Mouse (Mus musculus): Measurements from ENCODE around the gene Ncbp3. TPM values are rescaled to one million over a fixed set of nuclear protein-coding genes. Genes with fewer than 3 reads are reported as not detected.
"Not testable (repeated sequence)": the region's sequence is repeated elsewhere in the genome, so short reads cannot be mapped to it uniquely, and the experiment has no call there.

The Ncbp3 gene
- total RNA-seq, 1 experiment from 2014 or later: 14.4 TPM

DNA sequence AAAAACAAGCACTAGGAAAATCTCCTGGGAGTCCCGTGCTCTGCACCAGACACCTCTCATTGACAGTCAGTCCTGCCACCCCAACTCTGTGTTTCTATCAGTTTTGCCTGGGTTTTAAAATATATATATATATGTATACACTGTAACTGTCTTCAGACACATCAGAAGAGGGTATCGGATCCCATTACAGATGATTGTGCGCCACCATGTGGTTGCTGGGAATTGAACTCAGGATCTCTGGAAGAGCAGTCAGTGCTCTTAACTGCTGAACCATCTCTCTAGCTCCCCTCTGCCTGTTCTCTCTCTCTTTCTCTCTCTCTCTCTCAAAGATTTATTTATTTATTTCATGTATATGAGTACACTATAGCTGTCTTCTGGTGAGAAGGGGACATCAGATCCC, 59.8 kb downstream of the Ncbp3 start:
- ATAC-seq (replicated peaks in 1 of 2; ENCODE audit: insufficient read depth in 1 of 2, low FRiP score in 2 of 2, low TSS enrichment in 1 of 2, low read depth in 1 of 2, poor library complexity in 2 of 2, severe bottlenecking in 2 of 2): not testable (repeated sequence)

- peak; percentile 74 to 84 for ATAC-seq (replicated peaks in 1 of 2; ENCODE audit: insufficient read depth in 1 of 2, low FRiP score in 2 of 2, low TSS enrichment in 1 of 2, low read depth in 1 of 2, poor library complexity in 2 of 2, severe bottlenecking in 2 of 2)
These were observed 60.8 kb downstream of the Ncbp3 start for GRCm38 (mm10) chr11:73108195-73108897.

DNA sequence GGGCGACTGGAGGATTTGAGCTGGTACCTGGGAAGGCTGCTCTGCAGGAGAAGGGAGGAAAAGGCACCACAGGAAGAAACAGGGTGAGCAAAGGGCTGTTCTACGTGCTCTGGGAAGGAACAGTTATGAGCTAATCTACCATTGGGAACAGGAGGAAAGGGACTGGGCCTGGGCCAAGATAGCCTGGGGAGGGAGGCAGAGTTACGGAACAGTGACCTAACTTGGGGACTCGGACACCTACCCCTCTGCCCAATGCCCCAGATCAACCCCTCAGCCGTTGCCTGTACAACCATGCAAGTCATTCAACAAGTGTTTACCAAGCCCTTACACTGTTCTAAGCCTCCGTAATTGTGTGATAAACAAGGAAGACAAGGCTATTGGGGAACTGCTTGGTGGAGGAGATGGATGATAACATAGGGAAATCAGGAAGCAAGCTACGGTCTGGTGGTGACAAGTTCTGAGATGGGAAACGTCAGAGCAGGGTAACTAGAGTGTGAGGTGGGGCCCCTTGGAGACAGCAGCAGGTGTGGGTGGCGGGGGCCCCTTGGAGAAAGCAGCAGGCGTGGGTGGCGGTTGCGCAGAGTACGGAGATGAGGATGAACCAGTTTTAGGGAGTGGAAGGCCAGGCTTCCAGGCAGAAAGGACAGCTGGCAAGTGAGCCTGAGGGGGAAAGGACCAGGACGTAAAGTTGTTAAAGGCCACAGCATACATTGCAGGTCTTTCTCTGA, 61.5 kb downstream of the Ncbp3 start:
- ATAC-seq (replicated peaks in 1 of 2; ENCODE audit: insufficient read depth in 1 of 2, low FRiP score in 2 of 2, low TSS enrichment in 1 of 2, low read depth in 1 of 2, poor library complexity in 2 of 2, severe bottlenecking in 2 of 2): no peak

- ATAC-seq (replicated peaks in 1 of 2; ENCODE audit: insufficient read depth in 1 of 2, low FRiP score in 2 of 2, low TSS enrichment in 1 of 2, low read depth in 1 of 2, poor library complexity in 2 of 2, severe bottlenecking in 2 of 2): no peak
These were observed 62.4 kb downstream of the Ncbp3 start for GRCm38 (mm10) chr11:73109941-73110340.

DNA sequence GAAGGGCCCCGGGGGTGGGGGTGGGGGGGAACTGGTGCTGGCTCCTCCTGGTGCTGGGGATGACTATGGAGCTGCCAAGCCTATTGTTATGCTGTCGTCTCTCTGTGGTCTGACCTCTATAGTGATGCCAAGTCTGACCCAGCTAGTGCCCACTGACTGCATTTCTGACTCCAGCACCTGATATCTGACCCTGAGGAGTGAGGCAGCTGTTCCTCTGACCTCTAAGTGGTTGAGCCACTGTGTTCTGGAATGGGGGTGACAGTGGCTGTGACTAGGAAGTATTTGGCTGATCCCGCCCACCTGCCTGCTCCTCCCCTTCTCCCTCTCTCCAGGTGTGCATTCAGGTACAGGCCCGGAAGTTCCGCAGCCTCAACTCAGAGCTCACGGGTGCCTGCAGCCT, 63.8 kb downstream of the Ncbp3 start:
- ATAC-seq (replicated peaks in 1 of 2; ENCODE audit: insufficient read depth in 1 of 2, low FRiP score in 2 of 2, low TSS enrichment in 1 of 2, low read depth in 1 of 2, poor library complexity in 2 of 2, severe bottlenecking in 2 of 2): no peak

GRCm38 (mm10) chr11:73126495-73126894, 78.9 kb downstream of the Ncbp3 start:
- no peak for ATAC-seq (replicated peaks in 1 of 2; ENCODE audit: insufficient read depth in 1 of 2, low FRiP score in 2 of 2, low TSS enrichment in 1 of 2, low read depth in 1 of 2, poor library complexity in 2 of 2, severe bottlenecking in 2 of 2)

DNA sequence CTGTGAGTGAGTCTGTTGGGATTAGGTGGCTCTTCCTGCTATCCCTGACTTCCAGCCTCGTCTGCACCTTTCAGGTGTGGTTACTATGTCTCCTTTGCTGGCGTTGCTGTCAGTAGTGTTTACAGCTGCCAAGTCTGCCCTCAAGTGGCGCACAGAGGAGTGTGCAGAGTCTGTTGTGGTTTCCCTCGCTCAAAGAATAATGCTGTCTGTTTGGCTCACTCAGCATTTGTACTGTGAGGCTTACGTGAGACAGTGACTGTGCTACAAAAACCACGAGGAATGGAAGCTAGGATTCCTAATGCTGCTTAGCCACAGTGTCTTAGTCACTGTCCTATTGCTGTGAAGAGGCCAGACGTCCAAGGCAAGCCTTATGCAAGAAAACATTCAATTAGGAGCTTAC, 83.4 kb downstream of the Ncbp3 start:
- peak; percentile 68 to 78; a peak in 3 of 4 replicates for ATAC-seq (replicated peaks in 1 of 2; ENCODE audit: insufficient read depth in 1 of 2, low FRiP score in 2 of 2, low TSS enrichment in 1 of 2, low read depth in 1 of 2, poor library complexity in 2 of 2, severe bottlenecking in 2 of 2)

GRCm38 (mm10) chr11:73132999-73133398, 85.4 kb downstream of the Ncbp3 start:
- peak in 1 of 2 experiments; percentile 38; a peak in 1 of 4 replicates for ATAC-seq (replicated peaks in 1 of 2; ENCODE audit: insufficient read depth in 1 of 2, low FRiP score in 2 of 2, low TSS enrichment in 1 of 2, low read depth in 1 of 2, poor library complexity in 2 of 2, severe bottlenecking in 2 of 2)

DNA sequence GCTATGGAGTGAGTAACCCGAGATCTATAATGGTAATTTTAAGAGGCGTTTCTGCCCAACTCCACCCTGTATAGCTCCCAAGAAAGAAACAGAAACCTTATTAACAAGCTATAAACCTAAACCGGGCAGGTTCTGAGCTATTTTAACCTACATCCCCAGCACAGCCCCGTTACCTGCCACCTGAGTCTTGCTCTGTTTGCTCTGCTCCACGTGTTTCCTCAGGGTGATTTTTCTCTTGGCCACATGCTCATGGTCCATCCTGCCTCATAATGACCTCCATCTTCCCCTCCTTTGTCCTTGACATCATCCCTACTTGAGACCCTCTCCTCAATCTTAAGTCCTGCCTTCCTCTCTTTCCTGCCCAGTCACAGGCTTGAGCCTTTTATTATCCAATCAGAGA, 86.6 kb downstream of the Ncbp3 start:
- ATAC-seq (replicated peaks in 1 of 2; ENCODE audit: insufficient read depth in 1 of 2, low FRiP score in 2 of 2, low TSS enrichment in 1 of 2, low read depth in 1 of 2, poor library complexity in 2 of 2, severe bottlenecking in 2 of 2): no peak

DNA sequence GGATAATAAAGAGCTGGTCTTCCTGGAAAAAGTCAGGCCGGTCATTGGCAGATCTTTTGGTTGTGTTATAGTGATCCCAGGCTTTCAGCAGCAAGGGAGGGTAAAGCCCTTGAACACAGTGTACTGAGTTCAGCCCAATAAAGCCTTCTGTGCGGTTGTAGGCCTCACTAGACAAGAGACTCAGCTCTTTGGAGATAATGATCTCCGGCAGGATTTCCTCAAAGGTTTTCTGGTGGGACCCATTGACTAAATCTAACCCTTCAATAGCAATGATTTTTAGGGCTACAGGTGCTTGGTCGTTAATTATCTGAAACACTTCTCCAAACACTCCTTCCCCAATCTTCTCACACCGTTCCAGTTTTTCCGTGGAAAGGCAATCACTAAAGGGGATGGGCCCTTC, 89.0 kb downstream of the Ncbp3 start:
- ATAC-seq (replicated peaks in 1 of 2; ENCODE audit: insufficient read depth in 1 of 2, low FRiP score in 2 of 2, low TSS enrichment in 1 of 2, low read depth in 1 of 2, poor library complexity in 2 of 2, severe bottlenecking in 2 of 2): no peak

- ATAC-seq (replicated peaks in 1 of 2; ENCODE audit: insufficient read depth in 1 of 2, low FRiP score in 2 of 2, low TSS enrichment in 1 of 2, low read depth in 1 of 2, poor library complexity in 2 of 2, severe bottlenecking in 2 of 2): no peak; a peak in 1 of 4 replicates
These were observed 89.5 kb downstream of the Ncbp3 start for GRCm38 (mm10) chr11:73137116-73137515.

DNA sequence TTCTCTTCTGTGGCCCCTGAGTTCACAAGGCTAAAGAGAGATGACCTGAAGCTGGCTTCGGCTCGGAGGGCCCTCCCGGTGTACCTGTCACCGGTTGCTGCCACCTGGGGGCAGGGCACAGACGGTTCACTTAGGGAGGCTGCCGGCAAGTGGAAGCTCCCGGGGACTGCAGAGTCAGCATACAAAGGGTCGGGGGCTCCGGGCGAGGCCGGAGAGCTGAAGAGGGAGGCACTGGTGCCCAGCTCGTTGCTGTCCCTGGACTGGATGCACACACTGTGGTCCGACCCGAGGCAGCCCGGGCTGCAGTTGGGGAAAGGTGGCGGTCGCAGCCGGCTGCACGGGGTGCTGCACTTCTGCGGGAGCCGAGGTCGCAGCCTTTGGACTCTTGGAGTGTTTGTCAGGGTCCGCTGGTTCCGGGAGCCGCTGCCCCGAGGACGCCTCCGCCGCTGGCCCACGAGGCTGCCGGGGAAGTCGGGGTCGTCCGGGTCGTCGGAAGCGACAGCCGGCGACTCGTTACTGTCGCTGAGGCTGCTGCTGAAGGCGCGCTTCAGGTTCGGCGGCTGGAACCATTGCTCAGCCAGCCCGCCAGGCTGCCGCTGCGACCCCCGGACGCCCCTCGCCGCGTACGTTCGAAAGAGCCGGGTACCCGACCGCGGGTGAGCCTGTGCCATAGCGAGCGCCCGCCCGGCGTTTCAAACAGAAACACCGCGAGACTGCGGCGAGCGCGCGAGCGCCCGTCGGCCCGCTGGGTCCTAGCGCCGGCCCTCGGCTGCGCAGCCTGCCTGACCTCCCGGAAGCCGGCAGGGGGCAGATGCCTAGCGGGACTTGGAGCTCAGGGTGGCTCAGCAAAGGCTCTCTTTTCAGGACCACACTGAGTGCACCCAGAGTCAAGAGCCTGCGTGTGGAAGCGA, 90.3 kb downstream of the Ncbp3 start, which contains the start of gene Haspin:
Haspin (minus strand) TSS at position 704 of the 911 bp plus-strand sequence.
- ATAC-seq (replicated peaks in 1 of 2; ENCODE audit: insufficient read depth in 1 of 2, low FRiP score in 2 of 2, low TSS enrichment in 1 of 2, low read depth in 1 of 2, poor library complexity in 2 of 2, severe bottlenecking in 2 of 2): peak; percentile 90 to 93

Other genes with a start within 250 kb of the Ncbp3 start
- 79.5 and 106 TPM in 2 replicates for gene Atp2a3, start 86.6 kb upstream of the Ncbp3 start, total RNA-seq (2017)
- 11.3 and 12.7 TPM in 2 replicates for gene P2rx1, start 48.7 kb upstream of the Ncbp3 start, total RNA-seq (2017)
- gene Camkk1, start 28.8 kb upstream of the Ncbp3 start, total RNA-seq (2017): 5.1 and 8.4 TPM in 2 replicates
- gene Itgae, start 42.8 kb downstream of the Ncbp3 start, total RNA-seq (2017): 0.13 and 0.30 TPM in 2 replicates
- 12.2 and 13.6 TPM in 2 replicates for gene Haspin, start 90.5 kb downstream of the Ncbp3 start, total RNA-seq (2017)
- not detected in 2 replicates for gene P2rx5, start 112.6 kb downstream of the Ncbp3 start, total RNA-seq (2017)
- 40.5 and 44.5 TPM in 2 replicates for gene Emc6, start 129.3 kb downstream of the Ncbp3 start, total RNA-seq (2017)
- 5.3 and 9.7 TPM in 2 replicates for gene Tax1bp3, start 129.3 kb downstream of the Ncbp3 start, total RNA-seq (2017)
- 6.6 and 16.3 TPM in 2 replicates for gene Ctns, start 151.3 kb downstream of the Ncbp3 start, total RNA-seq (2017)
- 1.9 and 2.7 TPM in 2 replicates for gene Shpk, start 151.7 kb downstream of the Ncbp3 start, total RNA-seq (2017)
- gene Trpv1, start 186.5 kb downstream of the Ncbp3 start, total RNA-seq (2017): not detected in 2 replicates
- not detected in 2 replicates for gene Trpv3, start 219.6 kb downstream of the Ncbp3 start, total RNA-seq (2017)